Mouse (Mus musculus) neural tube, embryonic 12.5 days (tissue): ENCODE results near the gene B3galt4. TPM values are rescaled to one million over a fixed set of nuclear protein-coding genes. Genes with fewer than 3 reads are reported as not detected.
A peak's percentile ranks its signal among the peaks of the same experiment; 100 is the strongest.
"Not testable (repeated sequence)": the region's sequence is repeated elsewhere in the genome, so short reads cannot be mapped to it uniquely, and the experiment has no call there.

Experiments used
- ATAC-seq: fragments of 200-750 bp; cut with Nextera tagmentation; 2 replicates; pipeline ENCODE4 v1.8.0; 2017; ENCODE audit warnings: low read depth, mild to moderate bottlenecking, moderate TSS enrichment, moderate library complexity; ENCODE audit not compliant: low FRiP score
- H3K27ac ChIP-seq: fragments of 300-500 bp; sonication (generic); 2 replicates; pipeline ENCODE4 v1.5.1; 2016
- H3K27me3 ChIP-seq: fragments of 300-500 bp; sonication (generic); replicated peaks from 2 replicates; pipeline ENCODE4 v1.6.1; 2016; ENCODE audit warnings: mild to moderate bottlenecking
- H3K36me3 ChIP-seq: fragments of 300-500 bp; sonication (generic); 2 replicates; pipeline ENCODE4 v1.6.1; 2016; ENCODE audit warnings: mild to moderate bottlenecking
- H3K4me1 ChIP-seq: fragments of 300-500 bp; sonication (generic); 2 replicates; pipeline ENCODE4 v1.6.1; 2016
- H3K4me2 ChIP-seq: fragments of 300-500 bp; sonication (generic); replicated peaks from 2 replicates; pipeline ENCODE4 v1.6.1; 2016; ENCODE audit warnings: mild to moderate bottlenecking
- H3K4me3 ChIP-seq: fragments of 300-500 bp; sonication (generic); 2 replicates; pipeline ENCODE4 v1.5.1; 2016
- H3K9ac ChIP-seq: fragments of 300-500 bp; sonication (generic); 2 replicates; pipeline ENCODE4 v1.6.1; 2016; ENCODE audit warnings: mild to moderate bottlenecking
- H3K9me3 ChIP-seq: fragments of 300-500 bp; sonication (generic); 2 replicates; pipeline ENCODE4 v1.6.1; 2016; ENCODE audit warnings: mild to moderate bottlenecking
- WGBS: fragments of 180-500 bp; shearing (Covaris S2); methylation state at CpG from one replicate; pipeline ENCODE4 v1.1.7; 2016; 5-methylcytosine and 5-hydroxymethylcytosine counted together
- polyA plus RNA-seq: library from polyadenylated mRNA; unstranded; fragments of >200 nt; fragmentation: Nextera tagmentation; extraction: Ambion mirVana; gene quantifications from 2 replicates; pipeline ENCODE4 v1.2.1, GENCODE M21; 2016

B3galt4 gene
- polyA plus RNA-seq, 1 experiment from 2014 or later: 8.3 TPM

- Histone ChIP-seq H3K4me2 (no peak overlapping the region), H3K4me1 (no peaks in the 10 kb centered on the region), H3K27me3 (no peaks in the 10 kb centered on the region), H3K9me3 (no peaks in the 10 kb centered on the region), H3K27ac (no peak overlapping the region), H3K9ac (no peak overlapping the region), H3K4me3 (no peak overlapping the region), H3K36me3 (peaks cover 77% of the 10 kb centered on the region)
- WGBS: 94% methylated on average over 7 of the region's 7 CpGs
- no peak for ATAC-seq
Measured at GRCm38 (mm10) chr17:33962876-33963275, 11.6 kb upstream of the B3galt4 start.

- no peak overlapping the region for H3K4me2 ChIP-seq
- H3K27ac ChIP-seq: no peak overlapping the region
- H3K36me3 ChIP-seq: peaks cover 58% of the 10 kb centered on the region
- H3K9me3 ChIP-seq: no peaks in the 10 kb centered on the region
- no peak overlapping the region for H3K9ac ChIP-seq
- no peak overlapping the region for H3K4me3 ChIP-seq
- H3K4me1 ChIP-seq: peaks cover 6% of the 10 kb centered on the region
- WGBS: 96% methylated on average over 15 of the region's 15 CpGs
- H3K27me3 ChIP-seq: no peaks in the 10 kb centered on the region
- ATAC-seq: no peak
Measured at GRCm38 (mm10) chr17:33959948-33960347, 8.7 kb upstream of the B3galt4 start.

GRCm38 (mm10) chr17:33959135-33959534 is 7.8 kb upstream of the B3galt4 start:
- no peak overlapping the region for H3K9ac ChIP-seq
- H3K4me2 ChIP-seq: no peak overlapping the region
- no peak overlapping the region for H3K4me3 ChIP-seq
- peaks cover 13% of the 10 kb centered on the region for H3K4me1 ChIP-seq
- H3K27me3 ChIP-seq: no peaks in the 10 kb centered on the region
- peaks cover 60% of the 10 kb centered on the region for H3K36me3 ChIP-seq
- WGBS: 96% methylated on average over 13 of the region's 13 CpGs
- H3K9me3 ChIP-seq: no peaks in the 10 kb centered on the region
- no peak for ATAC-seq
- H3K27ac ChIP-seq: no peak overlapping the region

- Histone ChIP-seq H3K4me1 (peaks cover 20% of the 10 kb centered on the region), H3K4me3 (no peak overlapping the region), H3K27ac (no peak overlapping the region), H3K9ac (no peak overlapping the region), H3K36me3 (peaks cover 58% of the 10 kb centered on the region), H3K27me3 (no peaks in the 10 kb centered on the region), H3K4me2 (no peak overlapping the region), H3K9me3 (no peaks in the 10 kb centered on the region)
- no peak for ATAC-seq
- 93% methylated on average over 11 of the region's 11 CpGs for WGBS
Measured at GRCm38 (mm10) chr17:33958451-33958850, 7.2 kb upstream of the B3galt4 start.

- ATAC-seq: no peak
- WGBS: 84% methylated on average over 6 of the region's 6 CpGs
- H3K36me3 ChIP-seq: peaks cover 58% of the 10 kb centered on the region
- H3K4me1 ChIP-seq: peaks cover 29% of the 10 kb centered on the region
- no peak overlapping the region for H3K4me3 ChIP-seq
- no peaks in the 10 kb centered on the region for H3K9me3 ChIP-seq
- no peak overlapping the region for H3K9ac ChIP-seq
- no peak overlapping the region for H3K27ac ChIP-seq
- no peaks in the 10 kb centered on the region for H3K27me3 ChIP-seq
- H3K4me2 ChIP-seq: no peak overlapping the region; the same call in 1 of the 2 replicates
Measured at GRCm38 (mm10) chr17:33957493-33957892, 6.2 kb upstream of the B3galt4 start.

GRCm38 (mm10) chr17:33956336-33956735 is 5.0 kb upstream of the B3galt4 start:
- Histone ChIP-seq H3K36me3 (peaks cover 51% of the 10 kb centered on the region), H3K9ac (peak overlapping the region; percentile 69), H3K4me3 (peak overlapping the region; percentile 95), H3K4me2 (peak overlapping the region; percentile 67), H3K27ac (0 out of 2 replicates have a peak overlapping the region, but pooled peaks have one; percentile 67), H3K27me3 (no peaks in the 10 kb centered on the region), H3K4me1 (peaks cover 39% of the 10 kb centered on the region), H3K9me3 (no peaks in the 10 kb centered on the region)
- WGBS: 9% methylated on average over 10 of the region's 10 CpGs
- ATAC-seq: no peak

- Histone ChIP-seq H3K9me3 (no peaks in the 10 kb centered on the region), H3K27ac (peak within 1 kb of the TSS; percentile 74; the same call in 1 of the 2 replicates), H3K27me3 (no peaks in the 10 kb centered on the region), H3K36me3 (peaks cover 51% of the 10 kb centered on the region), H3K9ac (peak within 1 kb of the TSS; percentile 98), H3K4me2 (peak within 1 kb of the TSS; percentile 97), H3K4me1 (peaks cover 45% of the 10 kb centered on the region), H3K4me3 (peak within 1 kb of the TSS; percentile 95)
- peak; percentile 79 for ATAC-seq
- WGBS: under 1% methylated on average over 50 of the region's 50 CpGs
Measured at GRCm38 (mm10) chr17:33955555-33956214, 4.4 kb upstream of the B3galt4 start, which contains the start of the genes Vps52 and Rps18. Gene Vps52 (plus strand): TSS chr17:33955812. Gene Rps18 (minus strand): TSS chr17:33956001.

GRCm38 (mm10) chr17:33954646-33955554 is 3.6 kb upstream of the B3galt4 start:
- 1% methylated on average over 33 of the region's 33 CpGs for WGBS
- no peaks in the 10 kb centered on the region for H3K9me3 ChIP-seq
- no peaks in the 10 kb centered on the region for H3K27me3 ChIP-seq
- peak overlapping the region; percentile 74; the same call in 1 of the 2 replicates for H3K27ac ChIP-seq
- peaks cover 53% of the 10 kb centered on the region for H3K4me1 ChIP-seq
- H3K36me3 ChIP-seq: peaks cover 51% of the 10 kb centered on the region
- H3K4me3 ChIP-seq: peak overlapping the region; percentile 95
- H3K4me2 ChIP-seq: peak overlapping the region; percentile 97
- peak overlapping the region; percentile 98 for H3K9ac ChIP-seq
- ATAC-seq: no peak; the same call in 1 of the 2 replicates

GRCm38 (mm10) chr17:33953961-33954565 is 2.8 kb upstream of the B3galt4 start:
- 34% methylated on average over 5 of the region's 5 CpGs for WGBS
- H3K9ac ChIP-seq: peak overlapping the region; percentile 98
- peak overlapping the region; percentile 97 for H3K4me2 ChIP-seq
- peaks cover 51% of the 10 kb centered on the region for H3K36me3 ChIP-seq
- ATAC-seq: no peak
- H3K27ac ChIP-seq: no peak overlapping the region
- H3K27me3 ChIP-seq: no peaks in the 10 kb centered on the region
- H3K9me3 ChIP-seq: no peaks in the 10 kb centered on the region
- peak overlapping the region; percentile 95 for H3K4me3 ChIP-seq
- peaks cover 58% of the 10 kb centered on the region for H3K4me1 ChIP-seq

- no peak overlapping the region for H3K9ac ChIP-seq
- no peak overlapping the region for H3K27ac ChIP-seq
- H3K9me3 ChIP-seq: no peaks in the 10 kb centered on the region
- no peaks in the 10 kb centered on the region for H3K27me3 ChIP-seq
- H3K4me3 ChIP-seq: no peak overlapping the region
- peaks cover 58% of the 10 kb centered on the region for H3K4me1 ChIP-seq
- peak overlapping the region; percentile 97; the same call in 1 of the 2 replicates for H3K4me2 ChIP-seq
- WGBS: 83% methylated on average over 3 of the region's 3 CpGs
- peaks cover 51% of the 10 kb centered on the region for H3K36me3 ChIP-seq
- ATAC-seq: no peak
Measured at GRCm38 (mm10) chr17:33953310-33953709, 2.0 kb upstream of the B3galt4 start.

GRCm38 (mm10) chr17:33952879-33953278 is 1.6 kb upstream of the B3galt4 start:
- ATAC-seq: no peak
- Histone ChIP-seq H3K9me3 (no peaks in the 10 kb centered on the region), H3K4me2 (no peak overlapping the region; the same call in 1 of the 2 replicates), H3K4me3 (no peak overlapping the region), H3K36me3 (peaks cover 52% of the 10 kb centered on the region), H3K4me1 (peaks cover 58% of the 10 kb centered on the region), H3K9ac (no peak overlapping the region), H3K27me3 (no peaks in the 10 kb centered on the region), H3K27ac (no peak overlapping the region)
- 76% methylated on average over 4 of the region's 4 CpGs for WGBS

GRCm38 (mm10) chr17:33952015-33952414 is 727 bp upstream of the B3galt4 start:
- 77% methylated on average over 13 of the region's 13 CpGs for WGBS
- H3K27me3 ChIP-seq, H3K9me3 ChIP-seq, ATAC-seq, H3K27ac ChIP-seq: not testable (repeated sequence)
- Histone ChIP-seq H3K4me3 (peak overlapping the region; percentile 41; the same call in 1 of the 2 replicates), H3K4me1 (peaks cover 58% of the 10 kb centered on the region), H3K36me3 (peaks cover 58% of the 10 kb centered on the region), H3K4me2 (peak overlapping the region; percentile 88), H3K9ac (peak overlapping the region; percentile 60; the same call in 1 of the 2 replicates)
